In the genomic region with DNA sequence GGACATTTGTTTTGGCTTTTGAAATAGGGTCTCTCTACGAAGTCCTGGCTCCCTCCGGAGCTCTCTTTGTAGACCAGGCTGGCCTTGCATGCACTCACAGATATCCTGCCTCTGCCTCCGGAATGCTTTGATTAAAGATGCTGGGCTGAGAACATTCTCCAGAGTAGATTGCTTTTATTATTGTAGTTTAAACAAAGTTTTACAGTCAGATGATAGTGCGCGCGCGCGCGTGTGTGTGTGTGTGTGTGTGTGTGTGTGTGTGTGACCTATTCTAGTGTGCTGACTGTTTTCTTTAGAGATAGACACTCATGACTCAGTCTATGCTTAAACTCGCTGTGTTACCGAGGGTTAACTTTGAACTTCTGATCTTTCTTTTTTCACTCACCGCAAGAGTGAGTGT, we compare ENCODE assay signal across 7 mouse cellular contexts. TPM values are rescaled to one million over a fixed set of nuclear protein-coding genes. Genes with fewer than 3 reads are reported as not detected.
DNase-seq lines count a peak whose midpoint lies in the region; ATAC-seq and TF ChIP-seq lines count a peak whose summit lies in the region.

No protein-coding gene starts in this region.

- H3K36me3 ChIP-seq in MEL (ENCODE audit: control insufficient read depth in 1 of 2, insufficient read depth in 2 of 2, low read length in 2 of 2): peaks cover 0 to 8% of the 10 kb centered on the region in 2 experiments; a peak in 2 of 4 replicates
- no peaks in the 10 kb centered on the region for H3K36me3 ChIP-seq in embryonic facial prominence, embryonic 14.5 days (ENCODE audit: control insufficient read depth, insufficient read depth, low read length)
- no peaks in the 10 kb centered on the region for H3K36me3 ChIP-seq in hindbrain, embryonic 11.5 days (ENCODE audit: control insufficient read depth, insufficient read depth, low read length)
- no peaks in the 10 kb centered on the region for H3K36me3 ChIP-seq in midbrain, embryonic 11.5 days (ENCODE audit: control insufficient read depth, insufficient read depth, low read length)

- TF ChIP-seq RAD21 in MEL (IDR thresholded peaks at IDR 0.05; ENCODE audit: low read depth, low read length): no peak

- no peaks in the 10 kb centered on the region; the same call in 1 of the 2 replicates for H3K79me2 ChIP-seq in MEL (ENCODE audit: control insufficient read depth, insufficient read depth, low read length, poor library complexity)

- 84% methylated on average over 12 of the region's 12 CpGs for WGBS in embryonic facial prominence, embryonic 14.5 days
- WGBS in hindbrain, embryonic 11.5 days: 87% methylated on average over 12 of the region's 12 CpGs
- WGBS in midbrain, embryonic 11.5 days: 92% methylated on average over 12 of the region's 12 CpGs

- peak overlapping the region; percentile 70 to 89 for H3K4me3 ChIP-seq in MEL (ENCODE audit: control insufficient read depth in 1 of 2, insufficient read depth in 1 of 2, low read depth in 2 of 2, low read length in 2 of 2)
- peak overlapping the region; percentile 65 for H3K4me3 ChIP-seq in embryonic facial prominence, embryonic 14.5 days (ENCODE audit: low read depth, low read length)
- no peak overlapping the region for H3K4me3 ChIP-seq in hindbrain, embryonic 11.5 days (ENCODE audit: low read depth, low read length)
- peak overlapping the region; percentile 18; the same call in 1 of the 2 replicates for H3K4me3 ChIP-seq in midbrain, embryonic 11.5 days (ENCODE audit: low read depth, low read length)

- peak overlapping the region; percentile 68 for H3K4me2 ChIP-seq in embryonic facial prominence, embryonic 14.5 days (ENCODE audit: low read depth, low read length)
- H3K4me2 ChIP-seq in hindbrain, embryonic 11.5 days (replicated peaks; ENCODE audit: low read depth, low read length): no peak overlapping the region; the same call in 1 of the 2 replicates
- peak overlapping the region; percentile 34 for H3K4me2 ChIP-seq in midbrain, embryonic 11.5 days

- no peak for ATAC-seq in embryonic facial prominence, embryonic 14.5 days (ENCODE audit: low read depth)
- ATAC-seq in hindbrain, embryonic 11.5 days (ENCODE audit: low FRiP score): peak; percentile 38
- ATAC-seq in midbrain, embryonic 11.5 days (ENCODE audit: low FRiP score): peak; percentile 38; the same call in 1 of the 2 replicates

- TF ChIP-seq CTCF in MEL (IDR thresholded peaks at IDR 0.05 in 2 of 3, conservative IDR thresholded peaks at IDR 0.05 in 1 of 3; ENCODE audit: control insufficient read depth in 1 of 3, insufficient read depth in 1 of 3, low read depth in 2 of 3, low read length in 3 of 3, poor library complexity in 1 of 3, severe bottlenecking in 1 of 3): no peak

- no peaks in the 10 kb centered on the region for H3K4me1 ChIP-seq in MEL (ENCODE audit: control insufficient read depth in 1 of 2, insufficient read depth in 2 of 2, low read length in 2 of 2)
- no peaks in the 10 kb centered on the region for H3K4me1 ChIP-seq in embryonic facial prominence, embryonic 14.5 days (ENCODE audit: control insufficient read depth, insufficient read depth, low read length)
- no peaks in the 10 kb centered on the region for H3K4me1 ChIP-seq in hindbrain, embryonic 11.5 days (replicated peaks; ENCODE audit: control insufficient read depth, insufficient read depth, low read length)
- H3K4me1 ChIP-seq in midbrain, embryonic 11.5 days (ENCODE audit: control insufficient read depth, insufficient read depth, low read length): no peaks in the 10 kb centered on the region

- peak in 1 of 2 experiments; percentile 23; a peak in 1 of 4 replicates for TF ChIP-seq EP300 in MEL (IDR thresholded peaks at IDR 0.05; ENCODE audit: low read depth in 1 of 2, low read length in 2 of 2)

- intact Hi-C loops in left cerebral cortex, postnatal 4 days (cut with DNase I): no loop called here

- H3K27me3 ChIP-seq in MEL (ENCODE audit: control insufficient read depth in 1 of 2, insufficient read depth in 2 of 2, low read length in 2 of 2): no peaks in the 10 kb centered on the region
- H3K27me3 ChIP-seq in embryonic facial prominence, embryonic 14.5 days (replicated peaks; ENCODE audit: control insufficient read depth, insufficient read depth, low read length): no peaks in the 10 kb centered on the region
- H3K27me3 ChIP-seq in hindbrain, embryonic 11.5 days (ENCODE audit: control insufficient read depth, insufficient read depth, low read length): no peaks in the 10 kb centered on the region
- H3K27me3 ChIP-seq in midbrain, embryonic 11.5 days (ENCODE audit: control insufficient read depth, insufficient read depth, low read length): no peaks in the 10 kb centered on the region

- TF ChIP-seq POLR2A in MEL (IDR thresholded peaks at IDR 0.05; ENCODE audit: control insufficient read depth in 1 of 2, insufficient read depth in 1 of 2, low read depth in 1 of 2, low read length in 2 of 2, poor library complexity in 1 of 2): no peak; a peak in 1 of 4 replicates

- DNase-seq in CD4-positive, CD25-positive, alpha-beta regulatory T cell, adult 2 months (ENCODE audit: low read depth, low spot score): peak; percentile 52
- DNase-seq in MEL (ENCODE audit: low read depth, low spot score): peak; percentile 75
- no peak for DNase-seq in embryonic facial prominence, embryonic 14.5 days (ENCODE audit: low spot score)
- DNase-seq in hindbrain, embryonic 11.5 days (ENCODE audit: low spot score): peak; percentile 19
- peak; percentile 1 for DNase-seq in left cerebral cortex, postnatal 4 days
- no peak for DNase-seq in midbrain, embryonic 11.5 days (ENCODE audit: low spot score, missing footprints)
- DNase-seq in thymus, postnatal 25 days: peak; percentile 6

- peak overlapping the region; percentile 95 for H3K27ac ChIP-seq in MEL (ENCODE audit: control insufficient read depth, low read depth, low read length)
- H3K27ac ChIP-seq in embryonic facial prominence, embryonic 14.5 days (replicated peaks; ENCODE audit: low read depth, low read length): no peak overlapping the region; the same call in 1 of the 2 replicates
- no peak overlapping the region for H3K27ac ChIP-seq in hindbrain, embryonic 11.5 days (ENCODE audit: low read depth, low read length)
- H3K27ac ChIP-seq in midbrain, embryonic 11.5 days (ENCODE audit: low read depth, low read length): no peak overlapping the region

- no peaks in the 10 kb centered on the region for H3K9me3 ChIP-seq in MEL (replicated peaks; ENCODE audit: insufficient read depth, low read length)
- H3K9me3 ChIP-seq in embryonic facial prominence, embryonic 14.5 days (ENCODE audit: control insufficient read depth, low read length): 0 out of 2 replicates have a peak, but pooled peaks cover 4% of the 10 kb centered on the region
- H3K9me3 ChIP-seq in hindbrain, embryonic 11.5 days (ENCODE audit: control insufficient read depth, low read length): no peaks in the 10 kb centered on the region
- no peaks in the 10 kb centered on the region; the same call in 1 of the 2 replicates for H3K9me3 ChIP-seq in midbrain, embryonic 11.5 days (ENCODE audit: control insufficient read depth, low read length)

- peak overlapping the region; percentile 85 for H3K9ac ChIP-seq in MEL (ENCODE audit: control insufficient read depth, low read depth, low read length, poor library complexity, severe bottlenecking)
- H3K9ac ChIP-seq in embryonic facial prominence, embryonic 14.5 days (ENCODE audit: low read depth, low read length): peak overlapping the region; percentile 43; the same call in 1 of the 2 replicates
- peak overlapping the region; percentile 15; the same call in 1 of the 2 replicates for H3K9ac ChIP-seq in hindbrain, embryonic 11.5 days (ENCODE audit: low read depth, low read length)
- peak overlapping the region; percentile 40; the same call in 1 of the 2 replicates for H3K9ac ChIP-seq in midbrain, embryonic 11.5 days (ENCODE audit: low read length)

TF ChIP-seq in MEL, 35 proteins besides CTCF, POLR2A, EP300 and RAD21 (continues in another document):
- no peak for TF ChIP-seq JUND (IDR thresholded peaks at IDR 0.05; ENCODE audit: low read depth, low read length)
- TF ChIP-seq NRF1 (IDR thresholded peaks at IDR 0.05; ENCODE audit: insufficient read depth, low read depth, low read length, poor library complexity, severe bottlenecking): peak; percentile 61
- TF ChIP-seq ETS1 (IDR thresholded peaks at IDR 0.05; ENCODE audit: low read depth, low read length): peak; percentile 69
- TF ChIP-seq MEF2A (IDR thresholded peaks at IDR 0.05; ENCODE audit: extremely low read depth, insufficient replicate concordance, low read depth, low read length, poor library complexity, severe bottlenecking): no peak
- TF ChIP-seq NELFE (IDR thresholded peaks at IDR 0.05; ENCODE audit: low read depth, low read length): no peak; the same call in 1 of the 2 replicates
- no peak for TF ChIP-seq MAZ (IDR thresholded peaks at IDR 0.05; ENCODE audit: low read depth, low read length)
- TF ChIP-seq TBP (IDR thresholded peaks at IDR 0.05; ENCODE audit: low read depth, low read length): peak; percentile 53; the same call in 1 of the 2 replicates
- peak; percentile 64 for TF ChIP-seq MAX (IDR thresholded peaks at IDR 0.05; ENCODE audit: low read length)
- peak; percentile 7; the same call in 1 of the 2 replicates for TF ChIP-seq BHLHE40 (IDR thresholded peaks at IDR 0.05; ENCODE audit: borderline replicate concordance, low read depth, low read length)
- TF ChIP-seq SIN3A (IDR thresholded peaks at IDR 0.05; ENCODE audit: low read length): peak; percentile 61; the same call in 1 of the 2 replicates
- no peak for TF ChIP-seq USF2 (IDR thresholded peaks at IDR 0.05; ENCODE audit: borderline replicate concordance in 1 of 2, insufficient read depth in 1 of 2, low read depth in 1 of 2, low read length in 2 of 2)
- TF ChIP-seq CHD1 (IDR thresholded peaks at IDR 0.05; ENCODE audit: low read depth, low read length): no peak
- TF ChIP-seq RCOR1 (IDR thresholded peaks at IDR 0.05; ENCODE audit: low read depth, low read length): no peak
- 0 out of 2 replicates have a peak, but pooled peaks have one; percentile 2 for TF ChIP-seq MYB (IDR thresholded peaks at IDR 0.05; ENCODE audit: low read depth, low read length)
- no peak for TF ChIP-seq ZC3H11A (IDR thresholded peaks at IDR 0.05; ENCODE audit: low read depth, low read length)
- no peak for TF ChIP-seq POLR2AphosphoS5 (IDR thresholded peaks at IDR 0.05; ENCODE audit: borderline replicate concordance, low read depth, low read length)
- no peak for TF ChIP-seq E2F4 (IDR thresholded peaks at IDR 0.05; ENCODE audit: borderline replicate concordance, low read depth, low read length)

RNA-seq across cellular contexts. Expression of gene Zfp619, which starts 0.8 kb away (rescaled TPM):
- 0.62 and 0.75 TPM in 2 replicates for total RNA-seq in MEL (2012; rRNA removed)
- polyA plus RNA-seq in MEL (2012; ENCODE audit: insufficient read depth in 1 of 2, insufficient read length in 2 of 2, low read depth in 1 of 2, low replicate concordance in 2 of 2, missing spikeins in 1 of 2): 1 to 10 TPM in 1 of 2 experiments, not detected in 1; 1.3 TPM
- 2.9 and 3.3 TPM in 2 replicates for polyA plus RNA-seq in embryonic facial prominence, embryonic 14.5 days (2014; fragmentation: Nextera tagmentation; extraction: Ambion mirVana)
- polyA plus RNA-seq in hindbrain, embryonic 11.5 days (2014; fragmentation: Nextera tagmentation; extraction: Ambion mirVana): 3.4 and 4.3 TPM in 2 replicates
- total RNA-seq in left cerebral cortex, postnatal 4 days (2021): 1 to 10 TPM; 5.6 to 6.1 TPM
- 4.4 and 4.9 TPM in 2 replicates for polyA plus RNA-seq in midbrain, embryonic 11.5 days (2014; fragmentation: Nextera tagmentation; extraction: Ambion mirVana)

Comparison
In these comparisons a context has a peak if more than half of its experiments do, and no peak if none do; other contexts are left out.
1. DNase-seq: peak in CD4-positive, CD25-positive, alpha-beta regulatory T cell, adult 2 months (single experiment), MEL (single experiment), hindbrain, embryonic 11.5 days (single experiment), left cerebral cortex, postnatal 4 days (single experiment) and thymus, postnatal 25 days (single experiment); none in embryonic facial prominence, embryonic 14.5 days (single experiment) and midbrain, embryonic 11.5 days (single experiment).
2. H3K9ac ChIP-seq: peak in every context shown above with its lines; median percentile 85 in MEL; 43 in embryonic facial prominence, embryonic 14.5 days; 40 in midbrain, embryonic 11.5 days; 15 in hindbrain, embryonic 11.5 days.